Mouse (Mus musculus) cerebellum, postnatal 4 days (tissue): ENCODE results near the gene Lrrc4b.
A peak's percentile ranks its signal among the peaks of the same experiment; 100 is the strongest.

Source experiments
- DNase-seq, 2 experiments: peaks; one replicate each; pipeline ENCODE4 v3.0.0; 2022; ENCODE audit warnings: low spot score in 2 of 2, mixed read lengths in 1 of 2

Lrrc4b gene

DNA sequence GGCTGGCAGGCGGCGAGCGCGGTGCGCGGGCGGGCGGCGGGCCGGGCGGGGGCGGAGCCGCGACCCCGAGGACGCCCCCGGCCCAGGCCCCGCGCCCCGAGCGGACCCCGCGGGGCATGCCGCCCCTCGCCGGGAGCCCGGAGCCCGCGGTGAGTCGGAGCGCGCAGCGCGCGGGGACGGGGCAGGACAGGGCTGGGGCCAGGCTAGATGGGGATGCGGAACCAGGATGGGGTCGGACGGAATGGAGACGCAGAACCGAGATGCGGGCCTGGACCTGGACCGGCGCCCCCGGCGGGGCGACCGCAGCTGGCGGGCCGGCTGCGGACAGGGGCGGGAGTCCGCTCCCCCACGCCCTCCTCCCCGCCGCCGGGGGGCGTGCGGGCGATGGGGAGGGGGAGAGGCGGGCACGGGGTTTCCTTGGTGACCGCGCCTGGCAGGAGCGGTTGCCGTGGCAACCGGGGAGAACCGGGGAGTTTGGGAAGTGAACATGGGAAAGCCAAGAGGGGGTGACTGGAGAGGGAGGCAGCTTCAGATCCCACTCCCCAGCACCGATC, at the start of gene Lrrc4b:
Lrrc4b (plus strand) TSS at position 51 of the 554 bp plus-strand sequence.
- peak; percentile 65 to 82 for DNase-seq

DNA sequence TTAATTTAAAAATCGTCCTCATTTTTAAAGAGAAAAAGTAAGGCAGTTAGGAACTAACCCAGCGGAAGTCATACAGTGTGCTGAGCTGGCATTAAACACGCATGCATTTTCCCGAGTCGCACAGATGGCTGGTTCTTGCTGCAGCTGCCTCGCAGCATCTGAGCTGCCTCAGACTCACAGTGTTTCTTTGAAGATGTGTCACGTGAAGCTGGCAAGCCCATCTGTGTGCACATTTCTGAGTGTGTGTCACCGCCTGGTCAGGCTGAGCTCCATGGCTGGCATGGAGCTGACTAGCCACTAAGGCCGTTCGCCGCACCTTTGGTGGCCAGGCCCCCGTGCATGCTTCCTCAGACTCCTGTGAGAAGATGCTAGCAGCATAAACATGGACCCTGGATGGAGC, 46.3 kb upstream of the Lrrc4b start:
- DNase-seq, result peak in 1 of 2 experiments; percentile 59

DNA sequence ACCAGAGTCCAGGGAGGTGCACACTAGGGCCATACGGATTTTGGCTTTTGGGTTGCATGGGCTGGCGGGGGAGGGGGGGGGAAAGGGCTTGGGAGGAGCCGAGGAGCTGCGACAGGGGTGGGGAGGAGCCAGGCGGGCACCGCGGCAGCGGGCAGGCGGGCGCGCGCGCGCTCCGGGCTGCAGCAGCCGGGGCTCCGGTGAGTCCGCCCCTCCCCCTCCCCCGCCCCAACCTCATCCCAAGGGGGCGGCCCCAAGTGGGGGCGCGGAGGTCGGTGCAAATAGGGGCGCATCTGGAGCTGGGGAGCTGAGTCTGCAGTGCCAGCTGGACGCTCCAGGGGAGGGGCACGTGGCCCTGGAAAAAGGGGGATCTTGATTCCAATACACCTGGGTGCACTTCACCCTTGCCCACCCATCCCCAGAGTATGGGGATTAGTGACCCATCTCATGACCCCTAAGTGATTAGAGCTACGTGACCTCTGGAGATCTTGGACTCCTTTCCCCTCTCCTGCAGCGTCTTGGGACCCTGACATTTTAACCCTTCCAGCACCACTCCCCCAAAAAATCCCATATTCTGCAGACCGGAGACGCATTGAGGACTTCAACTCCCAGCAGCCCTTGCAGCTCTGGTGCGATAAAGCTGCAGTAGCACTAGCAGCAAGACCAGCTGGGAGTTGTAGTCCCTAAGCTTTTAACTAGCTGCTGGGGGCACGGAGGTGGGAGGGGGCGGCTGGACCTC, 44.7 kb upstream of the Lrrc4b start, which contains the start of gene Syt3:
Syt3 (plus strand) TSS at position 123 of the 736 bp plus-strand sequence.
- DNase-seq, result peak; percentile 39 to 71

DNA sequence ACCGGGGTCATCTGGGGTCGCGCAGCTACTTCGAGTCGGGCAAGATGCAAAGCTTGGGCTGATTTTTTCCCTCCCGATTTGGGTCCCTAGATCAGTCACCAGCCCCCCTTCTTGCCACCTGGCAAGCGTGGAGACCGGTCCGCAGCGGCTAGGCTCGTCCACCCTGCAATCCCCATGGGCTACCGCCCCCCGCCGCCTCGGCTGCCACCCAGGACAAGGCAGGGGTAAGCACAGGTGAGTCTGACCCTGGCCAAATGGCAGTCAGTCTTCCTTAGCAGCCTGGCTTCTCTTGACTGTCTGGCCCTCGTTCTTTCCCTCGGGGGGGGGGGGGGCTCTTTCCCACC, 44.1 kb upstream of the Lrrc4b start:
- DNase-seq, result no peak

DNA sequence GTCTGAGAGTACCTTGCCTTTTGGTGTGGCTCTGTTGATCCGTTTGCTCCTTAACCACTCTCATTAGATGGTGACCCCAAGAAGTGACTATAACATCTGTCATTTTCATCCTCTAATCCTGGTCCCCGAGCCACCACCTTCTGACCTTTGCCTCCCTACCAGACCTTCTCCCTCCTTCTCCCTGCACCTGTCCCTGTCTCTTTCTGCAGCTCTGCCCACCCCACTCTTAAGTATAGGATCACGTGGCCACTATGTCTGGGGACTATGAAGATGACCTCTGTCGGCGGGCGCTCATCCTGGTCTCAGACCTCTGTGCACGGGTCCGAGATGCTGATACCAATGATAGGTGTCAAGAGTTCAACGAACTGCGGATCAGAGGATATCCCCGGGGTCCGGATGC, 43.1 kb upstream of the Lrrc4b start, which contains the start of gene 1700008O03Rik:
1700008O03Rik (minus strand) TSS at position 101 of the 400 bp plus-strand sequence.
- no peak for DNase-seq

DNA sequence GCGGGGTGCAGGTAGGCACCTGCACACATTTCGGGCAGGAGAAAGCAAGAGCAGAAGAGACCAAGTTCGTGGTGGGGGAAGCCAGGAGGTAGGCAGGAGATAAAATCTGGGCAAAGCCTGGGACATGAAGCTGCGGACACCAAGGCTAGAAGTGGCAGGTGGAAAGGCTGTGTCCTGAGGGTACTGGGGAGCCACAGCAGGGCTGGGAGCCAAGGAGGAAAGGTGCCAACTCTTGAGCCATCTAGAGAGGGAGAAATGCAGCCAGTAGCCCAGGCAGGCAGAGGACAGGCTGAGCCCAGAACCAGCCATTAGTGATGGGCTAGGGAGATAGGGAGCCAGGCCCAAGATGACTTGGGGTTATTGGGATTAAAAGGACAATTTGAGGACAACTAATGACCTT, 37.0 kb upstream of the Lrrc4b start:
- peak in 1 of 2 experiments; percentile 48 for DNase-seq

DNA sequence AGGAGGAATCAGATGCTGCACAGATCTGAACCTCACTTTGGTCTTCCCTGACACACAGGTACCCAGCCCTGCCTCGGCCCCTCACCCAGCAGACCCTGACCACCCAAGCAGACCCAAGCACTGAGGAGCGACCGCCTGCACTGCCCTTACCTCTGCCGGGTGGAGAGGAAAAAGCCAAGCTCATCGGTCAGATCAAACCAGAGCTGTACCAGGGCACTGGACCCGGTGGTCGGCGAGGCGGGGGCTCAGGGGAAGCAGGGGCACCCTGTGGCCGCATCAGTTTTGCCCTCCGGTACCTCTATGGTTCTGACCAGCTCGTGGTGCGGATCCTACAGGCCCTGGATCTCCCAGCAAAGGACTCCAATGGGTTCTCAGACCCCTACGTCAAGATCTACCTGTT, 36.5 kb upstream of the Lrrc4b start:
- no peak for DNase-seq

DNA sequence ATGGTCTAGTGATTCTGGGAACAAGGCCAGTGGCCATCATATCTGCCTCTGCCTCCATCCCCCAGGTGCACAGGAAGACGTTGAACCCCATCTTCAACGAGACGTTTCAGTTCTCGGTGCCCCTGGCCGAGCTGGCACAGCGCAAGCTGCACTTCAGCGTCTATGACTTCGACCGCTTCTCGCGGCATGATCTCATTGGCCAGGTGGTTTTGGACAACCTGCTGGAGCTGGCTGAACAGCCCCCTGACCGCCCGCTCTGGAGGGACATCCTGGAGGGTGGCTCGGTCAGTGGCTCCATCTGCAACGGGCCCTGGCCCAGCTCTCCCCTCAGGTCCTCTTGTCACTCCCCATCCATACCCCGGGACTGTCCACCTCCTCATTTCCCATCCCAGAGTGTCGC, 35.5 kb upstream of the Lrrc4b start:
- DNase-seq, result no peak

DNA sequence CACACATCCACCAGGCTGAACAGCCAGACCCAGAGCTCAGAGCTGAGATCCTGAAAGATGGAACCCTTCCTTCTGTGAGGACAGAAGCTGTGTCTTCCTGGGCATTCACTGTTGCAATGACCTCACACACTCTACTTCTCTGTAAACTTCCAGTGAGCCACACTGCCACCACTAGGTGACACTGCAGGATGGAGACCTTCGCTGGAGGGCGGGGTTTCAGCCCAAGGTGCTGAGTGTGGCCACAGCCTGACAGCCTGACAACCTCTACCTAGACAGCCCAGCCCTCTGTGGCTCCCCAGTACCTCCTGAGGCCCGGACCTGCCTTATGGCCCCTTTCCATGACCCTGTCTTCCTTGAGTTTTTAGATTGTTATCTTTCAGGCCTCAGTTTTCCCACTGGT, 30.2 kb upstream of the Lrrc4b start:
- DNase-seq, result peak in 1 of 2 experiments; percentile 62

DNA sequence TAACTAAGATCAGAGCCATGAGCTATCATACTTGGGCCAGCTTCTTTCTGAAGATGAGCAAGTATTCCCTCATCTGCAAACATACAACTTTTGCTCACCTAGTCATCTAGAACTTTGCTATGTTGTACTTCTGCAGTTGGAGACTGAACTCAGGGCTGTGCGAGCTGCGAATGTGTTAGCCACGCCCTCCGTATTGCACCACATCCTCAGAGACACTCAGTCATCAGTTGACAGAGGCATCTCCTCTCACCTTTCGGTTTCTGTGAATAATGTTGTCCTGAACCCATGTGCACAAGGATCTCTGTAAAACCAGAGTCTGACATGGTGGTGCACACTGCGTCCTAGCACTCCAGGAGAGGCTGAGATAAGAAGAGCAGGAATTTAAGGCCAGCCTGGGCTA, 27.1 kb upstream of the Lrrc4b start:
- no peak for DNase-seq

DNA sequence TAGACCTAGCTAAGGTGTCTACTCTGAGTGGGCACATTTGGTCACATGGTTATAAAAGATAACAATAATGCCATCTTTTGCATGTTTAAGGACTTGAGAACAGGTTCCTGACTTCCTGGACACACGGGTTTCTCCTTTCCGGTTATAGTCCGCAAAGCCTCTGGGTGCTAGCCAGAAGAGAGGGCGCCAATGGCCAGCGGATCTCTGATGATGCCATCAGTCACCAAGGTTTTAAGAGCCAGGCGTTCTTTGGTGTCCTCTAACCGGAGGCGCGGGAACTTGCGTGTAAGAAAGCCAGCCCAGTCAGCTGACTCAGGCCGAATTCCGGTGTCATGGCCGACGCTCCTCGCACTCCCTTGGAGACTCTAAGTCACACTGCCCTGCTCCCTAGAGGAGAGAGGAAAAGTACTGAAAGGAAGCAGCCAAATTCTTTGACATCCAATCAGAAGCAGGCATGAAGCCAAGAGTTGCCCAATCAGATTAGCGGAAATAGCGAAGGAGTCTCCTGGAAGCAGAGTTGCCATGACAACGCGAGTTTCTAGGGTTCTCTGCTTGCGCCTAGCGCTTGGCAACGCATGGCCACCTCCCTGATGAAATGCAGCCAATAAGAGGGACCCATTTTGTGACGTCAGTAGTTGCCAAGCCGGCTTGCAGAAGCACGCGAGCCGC, 23.3 kb upstream of the Lrrc4b start:
- peak; percentile 80 to 92 for DNase-seq

DNA sequence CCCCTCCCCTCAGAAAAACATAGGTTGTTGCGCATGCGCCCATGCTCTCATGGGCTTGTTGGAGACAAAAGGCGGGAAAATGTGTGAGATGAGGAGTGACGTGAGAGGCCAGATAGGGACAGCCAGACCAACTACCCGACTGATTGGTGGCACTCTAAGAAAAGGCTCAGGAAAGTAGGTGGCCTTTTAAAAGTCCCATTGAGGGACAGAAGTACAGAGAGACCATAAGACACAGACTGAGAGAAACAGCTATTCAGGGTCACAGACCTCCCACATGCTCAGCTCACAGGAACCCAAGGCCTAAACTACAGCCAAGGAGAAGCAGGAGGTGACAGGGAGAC, 22.8 kb upstream of the Lrrc4b start:
- no peak for DNase-seq

DNA sequence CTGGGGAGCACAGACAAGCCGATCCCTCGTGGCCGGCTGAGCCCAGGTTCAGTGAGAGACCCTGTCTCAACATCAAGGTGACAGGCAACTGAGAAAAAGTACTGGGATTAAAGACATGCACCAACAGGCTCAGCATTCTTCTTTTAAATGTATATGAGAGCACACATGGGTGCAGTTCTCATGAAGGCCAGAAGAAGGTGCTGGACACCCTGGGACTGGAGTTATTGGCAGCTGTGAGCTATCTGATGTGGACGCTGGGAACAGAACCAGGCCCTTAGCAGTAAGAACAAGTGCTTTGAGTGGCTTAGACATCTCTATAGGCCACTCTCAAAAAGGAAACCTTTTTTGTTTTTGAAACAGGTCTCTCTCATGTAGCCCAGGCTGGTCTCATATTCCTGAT, 17.7 kb upstream of the Lrrc4b start:
- no peak for DNase-seq

DNA sequence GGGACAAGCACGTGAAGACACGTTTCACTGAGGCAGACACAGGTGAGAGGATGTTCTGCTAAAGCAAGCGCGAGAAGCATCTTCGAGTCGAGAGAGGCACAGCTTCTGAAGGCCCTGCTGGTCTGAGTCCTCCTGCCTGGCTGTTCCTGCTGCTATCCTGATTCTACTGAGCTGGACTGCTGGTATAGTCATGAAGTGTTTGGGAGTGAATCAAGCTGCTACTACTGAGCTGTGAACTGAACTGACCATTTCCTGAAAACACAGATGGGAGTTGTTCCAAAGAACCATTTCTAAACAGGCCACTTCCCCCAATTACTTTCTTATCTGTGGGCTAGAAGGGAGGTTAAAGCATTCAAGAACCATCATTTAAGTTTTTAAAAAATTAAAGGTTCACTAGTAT, 15.5 kb upstream of the Lrrc4b start:
- DNase-seq, result no peak

DNA sequence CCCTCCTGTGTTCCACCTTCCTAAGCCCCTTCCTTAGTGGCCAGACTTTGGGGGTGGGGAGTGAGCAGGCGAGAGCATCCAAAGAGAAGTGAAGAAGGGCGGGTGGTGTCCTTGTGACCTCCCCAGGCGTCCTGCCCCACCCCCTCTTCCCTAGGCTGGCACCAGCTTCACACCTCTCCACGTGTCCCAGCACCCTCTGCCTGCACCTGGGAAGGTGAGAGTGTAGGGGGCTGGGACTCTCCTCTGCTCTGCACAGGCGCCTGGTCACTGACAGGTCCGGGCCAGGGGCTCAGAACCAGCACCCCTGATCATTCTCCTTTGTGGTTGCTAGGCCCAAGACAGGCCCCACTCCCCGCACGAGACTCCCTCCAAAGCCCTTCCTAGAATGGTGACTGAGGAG, 1.2 kb upstream of the Lrrc4b start:
- no peak for DNase-seq

DNA sequence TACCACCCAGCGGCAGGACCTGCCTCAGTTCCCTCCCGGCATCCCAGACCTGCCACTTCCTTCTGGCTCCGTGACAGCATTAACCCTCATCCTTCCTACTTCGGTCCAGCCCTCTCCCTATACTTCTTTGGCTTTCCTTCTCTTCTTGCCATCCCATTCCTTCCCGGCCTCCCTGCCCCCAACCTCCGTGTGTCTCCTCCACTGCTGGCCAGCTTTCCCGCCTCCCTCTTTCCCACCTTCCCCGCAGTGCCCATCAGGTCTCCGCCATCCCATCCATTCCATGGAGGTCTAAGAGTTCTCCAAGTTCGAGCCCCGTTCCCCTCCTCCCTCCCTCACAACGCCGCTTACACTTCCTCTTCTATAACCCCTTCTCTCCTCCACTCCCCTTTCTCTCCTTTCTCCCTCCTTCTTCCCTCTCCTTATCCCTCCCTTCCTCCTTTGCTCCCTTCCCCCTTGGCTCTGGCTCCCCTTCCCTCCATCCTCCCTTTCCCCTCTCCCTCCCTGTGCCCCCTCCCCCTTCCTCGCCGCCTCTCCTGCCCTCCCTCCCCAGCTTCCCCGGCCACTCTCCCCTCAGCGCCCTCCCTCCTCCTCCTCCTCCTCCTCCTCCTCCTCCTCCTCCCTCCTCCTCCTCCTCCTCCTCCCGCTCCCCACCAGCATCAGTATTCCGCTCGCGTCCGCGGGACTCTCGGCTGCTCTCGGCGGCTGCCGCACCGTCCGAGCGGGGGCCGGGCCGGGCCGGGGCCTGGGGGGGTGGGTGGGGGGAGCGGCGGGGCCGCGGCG, 457 bp upstream of the Lrrc4b start:
- DNase-seq, result peak; percentile 52 to 73

DNA sequence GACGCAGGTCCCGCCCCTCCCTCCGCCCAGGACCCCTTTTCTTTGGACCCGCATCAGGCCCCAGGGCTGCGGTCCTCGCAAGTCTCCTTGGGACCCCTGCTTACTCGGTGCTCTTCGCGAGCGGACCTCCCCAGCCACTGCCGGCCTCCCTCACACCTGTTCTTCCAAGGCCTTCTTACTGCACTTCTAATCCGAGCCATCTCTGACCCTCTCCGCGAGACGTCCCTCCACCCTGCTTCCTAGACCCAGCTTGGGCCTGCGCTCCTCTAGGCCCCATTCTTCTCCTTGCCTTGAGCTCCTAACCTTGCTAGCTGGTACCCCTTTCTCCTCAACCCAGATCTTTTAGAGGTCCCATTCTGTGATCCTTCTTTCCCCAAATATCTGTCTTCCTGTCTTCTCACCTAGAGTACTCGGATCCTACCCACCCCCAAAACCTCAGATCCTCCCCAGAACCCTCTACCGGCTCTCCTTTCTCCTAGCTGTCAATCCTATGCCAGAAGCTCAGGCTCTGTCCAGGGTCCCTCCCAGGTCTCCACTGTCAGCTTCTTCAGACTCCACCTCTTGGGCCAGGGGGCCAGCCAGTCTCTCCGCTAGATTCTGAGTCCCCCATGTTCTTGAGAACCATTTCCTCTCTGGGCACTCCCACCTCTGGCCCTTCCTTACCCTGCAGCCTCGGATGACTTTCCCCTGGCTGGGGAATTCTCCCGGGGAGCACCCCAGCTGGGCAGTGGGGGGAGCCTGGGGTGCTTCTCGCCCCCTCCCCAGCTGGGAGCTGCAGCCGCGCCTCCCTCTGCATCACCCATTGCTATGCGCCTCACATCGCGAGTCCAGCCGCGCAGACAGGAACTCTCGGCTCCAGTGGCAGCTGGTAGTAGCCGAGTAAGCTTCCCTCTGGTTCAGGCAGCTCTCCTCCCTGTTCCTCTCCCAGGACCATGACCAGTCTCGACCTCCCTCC, 993 bp downstream of the Lrrc4b start:
- DNase-seq, result peak in 1 of 2 experiments; percentile 32

DNA sequence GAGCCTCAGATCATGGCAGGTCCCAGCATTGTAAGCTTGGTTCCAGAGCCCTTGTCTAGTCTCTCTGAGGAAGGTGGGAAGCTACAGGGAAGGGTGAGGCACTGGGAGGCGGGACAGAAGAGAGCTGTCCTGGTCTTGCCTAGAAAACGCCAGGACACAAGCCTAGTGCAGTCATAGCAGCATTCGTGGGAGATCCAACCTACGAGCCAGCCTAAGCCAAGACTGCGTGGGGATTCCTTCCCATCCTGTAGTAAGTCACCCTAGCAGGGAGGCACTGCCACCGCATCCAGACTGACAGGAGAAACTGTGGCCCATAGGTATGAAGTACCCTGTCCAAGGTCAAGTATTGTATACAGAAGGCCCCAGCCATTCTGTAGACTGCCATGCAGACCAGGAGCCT, 3.7 kb downstream of the Lrrc4b start:
- no peak for DNase-seq

DNA sequence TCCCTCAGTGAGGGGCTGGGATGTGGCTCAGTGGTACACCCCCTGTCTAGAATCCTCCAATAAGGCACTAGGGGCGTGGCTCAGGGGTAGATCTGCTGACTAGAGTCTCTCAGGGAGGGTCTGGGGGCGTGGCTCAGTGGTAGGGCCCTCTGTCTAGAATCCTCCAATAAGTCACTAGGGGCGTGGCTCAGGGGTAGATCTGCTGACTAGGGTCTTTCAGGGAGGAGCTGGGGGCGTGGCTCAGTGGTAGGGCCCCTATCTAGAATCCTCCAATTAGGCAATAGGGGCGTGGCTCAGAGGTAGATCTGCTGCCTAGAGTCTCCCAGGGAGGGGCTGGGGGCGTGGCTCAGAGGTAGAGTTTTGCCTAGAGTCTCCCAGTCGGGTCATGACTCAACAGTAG, 4.6 kb downstream of the Lrrc4b start:
- DNase-seq, result no peak

DNA sequence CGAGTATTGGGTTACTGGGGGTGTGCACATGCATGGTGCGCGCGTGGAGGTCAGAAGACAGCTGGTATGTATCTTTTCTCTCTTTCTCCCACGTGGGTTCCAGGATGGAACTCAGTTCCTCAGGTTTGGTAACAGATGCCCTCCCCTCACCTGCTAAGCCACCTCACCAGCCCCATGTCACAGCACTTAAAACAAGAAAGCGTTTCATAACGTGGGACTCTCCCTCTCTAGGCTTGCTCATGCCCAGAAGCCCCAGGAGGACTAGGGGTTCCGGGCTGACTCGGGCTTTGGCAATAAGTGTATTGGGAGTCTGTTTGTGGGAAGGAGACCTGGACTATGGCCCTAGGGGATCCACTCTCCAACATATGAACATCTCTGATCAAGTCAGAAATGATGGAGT, 5.3 kb downstream of the Lrrc4b start:
- DNase-seq, result no peak

DNA sequence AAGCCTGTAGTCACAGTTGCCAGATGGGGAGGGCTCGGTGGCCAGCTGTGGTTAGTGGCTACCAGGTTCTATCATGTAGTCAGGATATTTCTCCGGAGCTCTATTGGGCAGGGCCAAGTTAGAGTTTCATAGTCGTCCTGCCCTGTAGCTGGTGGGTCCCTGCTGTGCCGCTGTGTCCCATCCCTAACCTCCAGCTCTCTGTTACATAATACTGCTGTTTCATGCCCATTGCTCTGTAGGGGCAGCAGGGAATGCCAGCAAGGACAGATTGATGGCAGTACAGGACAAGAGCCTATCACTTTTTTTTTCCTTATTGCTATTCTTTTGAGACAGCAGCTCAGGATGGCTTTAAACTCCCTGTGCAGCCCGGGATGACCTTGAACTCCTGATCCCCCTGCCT, 7.0 kb downstream of the Lrrc4b start:
- no peak for DNase-seq
